Mouse (Mus musculus) kidney, postnatal 10 days (tissue): Measurements from ENCODE around the gene Krt32.
A peak's percentile ranks its signal among the peaks of the same experiment; 100 is the strongest.

Experiments
- DNase-seq: peaks from one replicate; pipeline ENCODE4 v3.0.0; 2021; ENCODE audit warnings: mixed read lengths

Gene Krt32

DNA sequence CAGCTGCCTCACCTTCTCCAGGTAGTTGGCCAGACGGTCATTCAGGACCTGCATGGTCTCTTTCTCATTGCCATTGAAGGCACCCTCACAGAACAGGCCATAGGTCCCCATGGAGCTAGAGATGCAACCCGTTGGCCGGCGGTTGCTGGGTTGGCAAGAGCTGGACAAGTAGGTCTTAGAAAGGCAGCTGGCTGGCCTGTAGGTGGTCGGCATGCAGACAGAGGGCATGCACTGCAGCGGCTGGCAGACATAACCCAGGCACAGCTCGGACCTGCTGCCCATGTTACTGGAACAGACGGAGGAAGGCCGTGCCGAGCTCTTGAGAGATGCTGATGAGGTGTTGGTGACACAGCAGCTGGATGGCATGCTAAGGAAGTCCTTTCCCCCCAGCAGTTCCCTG is at the start of gene Krt32:
TSS of gene Krt32 (minus strand) at position 366 of the 400 bp plus-strand sequence.
- no peak for DNase-seq

DNA sequence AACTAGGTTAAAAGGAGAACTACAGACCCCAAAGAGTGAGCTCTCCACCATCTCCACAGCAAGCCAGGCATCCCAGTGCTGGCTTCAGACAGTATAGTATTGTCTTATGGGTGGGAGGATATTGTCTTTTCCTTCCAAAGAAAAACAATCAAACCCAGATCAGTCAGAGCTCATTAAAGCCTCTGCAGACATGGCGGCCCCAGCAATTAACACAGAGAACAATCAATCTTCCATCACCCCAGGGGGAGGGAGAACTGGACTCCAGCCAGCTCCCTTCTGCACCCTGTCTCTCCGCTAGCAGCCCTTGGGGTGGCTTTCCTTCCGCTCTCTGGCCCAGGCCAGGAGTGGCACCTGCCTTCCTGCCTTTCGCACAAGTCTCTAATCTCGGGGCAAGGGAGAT is 49.7 kb upstream of the Krt32 start:
- peak; percentile 19 for DNase-seq

DNA sequence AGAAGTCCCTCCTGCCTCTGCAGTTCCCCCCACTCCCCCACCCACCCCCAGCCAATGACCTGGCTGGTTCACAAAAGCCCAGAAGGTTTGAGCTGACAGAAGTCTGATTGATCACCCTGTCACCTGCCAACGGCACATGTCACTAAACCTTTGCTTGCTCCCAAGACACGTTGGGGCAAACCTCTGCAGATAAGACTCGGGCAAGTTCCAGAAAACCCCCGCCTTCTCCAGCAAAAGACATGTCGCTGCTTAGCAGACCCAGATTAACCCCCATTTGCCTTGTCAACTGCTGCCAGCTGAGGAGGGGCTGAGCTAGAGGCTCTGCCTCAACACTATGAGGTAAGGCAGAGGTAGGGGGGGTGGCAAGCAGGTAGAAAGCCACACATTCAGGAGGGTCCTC is 48.5 kb upstream of the Krt32 start:
- no peak for DNase-seq

DNA sequence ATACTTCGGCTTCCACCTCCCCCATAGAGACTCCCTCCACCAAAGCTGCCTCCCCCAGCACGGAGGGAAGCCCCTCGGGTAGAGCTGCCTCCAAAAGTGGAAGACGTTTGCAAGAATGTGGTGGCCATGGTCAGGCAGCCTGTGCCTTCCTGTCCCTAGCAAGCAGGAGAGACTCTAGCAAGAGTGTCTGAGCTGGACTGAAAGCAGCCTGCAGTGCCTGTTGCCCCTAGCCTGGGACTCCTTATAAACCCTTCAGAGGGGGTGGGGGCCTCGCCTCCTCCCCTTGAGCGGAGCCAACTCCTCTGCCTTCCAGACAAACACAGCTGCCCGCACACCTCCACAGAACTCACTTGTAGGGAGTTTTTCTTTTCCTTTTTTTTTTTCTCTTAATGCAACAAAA is 47.7 kb upstream of the Krt32 start, which contains the start of gene Krt15:
TSS of gene Krt15 (minus strand) at position 198 of the 400 bp plus-strand sequence.
- no peak for DNase-seq

DNA sequence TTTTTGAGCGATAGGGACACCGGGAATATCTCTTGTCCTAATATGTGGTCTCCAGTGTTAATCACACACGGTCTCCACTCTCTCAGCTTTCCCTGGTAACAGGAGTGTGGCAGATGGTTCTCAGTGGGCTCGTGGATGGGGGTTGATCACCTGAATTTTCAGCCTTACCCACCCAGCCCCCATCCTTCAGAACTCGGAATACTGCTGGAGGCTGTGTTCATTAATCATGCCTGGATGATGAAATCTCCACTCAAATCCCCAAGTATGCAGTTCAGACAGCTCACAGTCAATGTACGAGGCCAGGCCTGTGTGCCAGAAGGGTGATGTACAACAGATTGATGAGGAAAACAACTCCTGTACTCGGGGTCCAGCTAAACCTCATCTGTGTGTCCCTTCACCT is 36.9 kb upstream of the Krt32 start:
- DNase-seq, result no peak

DNA sequence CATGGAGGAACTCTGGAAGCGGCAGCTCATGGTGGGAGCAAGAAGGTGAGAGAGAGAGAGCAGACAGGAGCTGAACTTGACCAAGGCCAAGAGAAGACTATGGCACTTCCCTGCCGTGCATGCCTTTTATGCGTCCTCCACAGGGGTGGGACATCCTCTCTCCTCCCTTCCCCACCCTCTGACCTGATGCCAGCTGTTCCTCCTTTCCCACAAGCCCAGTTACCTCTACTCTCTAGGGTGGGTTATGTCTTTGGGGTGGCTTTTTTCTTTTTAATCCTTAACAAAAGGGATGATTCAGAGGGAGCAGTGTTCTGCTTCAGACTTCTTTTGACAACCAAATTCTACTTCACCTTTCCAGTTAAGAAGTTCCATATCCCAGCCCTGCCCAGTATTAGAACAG is 33.4 kb upstream of the Krt32 start, which contains the start of gene Krt13:
TSS of gene Krt13 (minus strand) at position 101 of the 400 bp plus-strand sequence.
- DNase-seq, result no peak

DNA sequence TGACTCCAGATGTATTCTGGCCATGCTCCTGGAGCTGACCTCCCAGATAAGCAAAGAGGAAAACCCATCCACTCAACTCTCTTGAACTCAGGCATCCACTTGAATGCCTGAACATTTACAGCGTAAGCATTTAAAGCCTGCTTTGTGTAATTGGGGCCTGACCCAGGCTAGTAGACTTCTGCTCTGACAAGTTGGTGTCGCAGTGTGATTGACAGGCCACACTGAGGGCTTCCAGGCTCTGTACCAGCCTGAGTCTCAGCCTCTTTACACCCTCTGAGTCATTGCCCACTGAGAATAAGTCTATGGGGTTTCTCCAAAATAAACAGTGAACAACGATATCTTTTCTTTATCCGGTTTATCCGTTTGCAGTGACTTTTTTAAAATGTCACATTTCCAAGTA is 32.3 kb upstream of the Krt32 start:
- DNase-seq, result no peak

DNA sequence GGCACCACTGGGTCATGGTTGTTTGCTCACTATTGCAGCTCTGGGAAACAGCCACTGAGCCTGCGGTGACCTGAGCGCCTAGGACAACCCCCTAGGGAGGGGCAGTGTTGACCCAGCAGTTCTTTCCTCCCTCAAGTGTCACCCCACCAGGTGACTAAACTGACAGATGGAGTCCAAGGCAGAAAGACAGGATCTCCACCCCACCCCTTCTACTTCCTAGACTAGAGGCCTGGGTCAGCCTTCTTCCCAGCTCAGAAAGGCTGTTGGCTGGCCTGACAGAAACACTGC is 25.7 kb upstream of the Krt32 start:
- no peak for DNase-seq

DNA sequence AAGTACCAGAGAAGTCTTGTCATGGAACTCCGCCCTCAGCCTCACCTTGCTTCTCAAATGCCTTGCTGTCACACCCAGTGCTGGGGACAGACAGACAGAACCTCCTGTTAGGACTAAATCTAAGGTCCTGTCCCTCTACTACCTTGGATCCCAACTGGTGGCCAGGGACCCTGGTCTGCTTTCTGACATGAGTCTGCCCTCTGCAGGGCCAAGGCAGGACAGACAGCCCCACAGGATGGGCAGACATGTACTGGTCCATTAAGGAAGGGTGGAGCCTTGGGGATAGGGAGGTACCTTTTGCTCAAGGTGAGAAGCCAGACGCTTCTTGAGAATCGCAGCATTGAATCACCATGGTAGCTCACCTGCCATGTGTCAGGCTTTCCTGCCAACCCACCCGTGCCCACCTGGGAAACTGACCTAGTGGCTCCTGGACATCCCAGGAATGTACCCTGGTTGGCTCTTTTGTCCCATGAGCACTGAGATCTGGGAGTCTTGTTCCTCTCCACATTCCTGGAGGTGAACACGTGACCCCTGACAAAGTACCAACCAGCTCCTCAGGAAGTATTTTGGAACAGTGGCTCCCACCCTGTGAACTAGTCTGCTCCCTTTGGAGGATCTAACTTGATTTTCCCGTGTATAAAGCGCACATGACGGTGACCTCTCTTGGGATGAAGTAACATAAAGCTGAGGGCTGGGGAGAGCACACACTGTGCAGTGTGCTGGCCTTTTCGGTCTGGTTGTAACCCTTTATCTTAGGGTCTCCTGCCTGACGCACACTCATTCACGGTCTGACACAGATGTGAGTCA is 25.1 kb upstream of the Krt32 start:
- DNase-seq, result no peak

DNA sequence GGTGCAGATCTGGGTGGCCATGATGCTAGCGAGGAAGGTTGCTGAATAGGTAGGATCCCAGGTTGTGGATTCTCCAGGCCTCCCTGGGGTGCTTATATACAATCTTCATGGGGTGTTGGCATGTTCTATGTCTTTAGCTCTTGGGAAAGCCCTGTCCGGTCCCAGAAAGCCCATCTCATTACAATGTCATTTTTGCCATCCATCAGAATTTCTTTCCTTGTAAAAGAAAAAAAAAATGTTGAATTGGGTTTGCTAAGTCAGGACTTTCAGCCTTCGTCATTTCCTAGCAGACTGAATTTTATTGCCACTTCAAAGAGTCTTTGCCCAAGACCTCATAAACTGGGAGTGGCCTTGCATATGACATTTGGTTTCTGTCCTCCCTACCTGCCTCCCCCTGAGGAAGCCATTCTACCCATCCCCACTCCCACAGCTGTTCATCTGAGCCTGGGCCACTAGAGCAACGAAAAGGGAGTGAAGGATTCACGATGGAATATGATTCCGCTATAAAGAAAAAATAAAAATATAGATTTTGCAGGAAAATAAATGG is 17.6 kb upstream of the Krt32 start, which contains the start of gene Krt36:
TSS of gene Krt36 (minus strand) at position 51 of the 547 bp plus-strand sequence.
- DNase-seq, result no peak

DNA sequence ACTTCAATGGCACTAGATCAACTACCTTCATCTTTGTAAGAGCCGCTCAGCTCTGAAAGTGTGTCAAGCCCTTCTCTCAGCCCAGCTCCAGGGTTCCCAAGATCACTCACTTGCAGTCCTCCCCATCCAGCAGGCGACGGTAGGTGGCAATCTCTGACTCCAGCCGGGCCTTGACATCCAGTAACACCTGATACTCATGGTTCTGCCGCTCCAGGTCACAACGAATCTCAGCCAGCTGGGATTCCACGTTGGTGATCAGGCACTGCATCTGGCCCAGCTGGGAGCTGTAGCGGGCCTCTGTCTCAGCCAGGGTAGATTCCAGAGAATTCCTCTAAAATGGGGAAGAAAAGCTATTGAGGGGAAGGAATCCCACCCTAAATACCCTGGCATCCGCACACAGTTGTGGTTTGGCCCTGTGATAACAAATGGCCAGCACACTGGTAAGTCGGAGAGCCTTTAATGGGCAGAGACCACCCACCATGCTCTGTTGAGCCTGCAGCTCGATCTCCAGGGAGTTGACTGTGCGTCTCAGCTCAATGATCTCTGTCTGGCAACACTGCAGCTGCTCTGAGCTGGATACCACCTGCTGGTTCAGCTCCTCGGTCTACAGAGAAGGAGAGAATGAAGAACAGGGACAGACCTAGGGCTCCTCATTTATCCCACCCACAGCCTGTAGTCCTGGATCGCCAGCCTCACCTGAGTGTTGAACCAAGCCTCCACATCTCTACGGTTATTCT is 14.8 kb upstream of the Krt32 start:
- DNase-seq, result no peak

DNA sequence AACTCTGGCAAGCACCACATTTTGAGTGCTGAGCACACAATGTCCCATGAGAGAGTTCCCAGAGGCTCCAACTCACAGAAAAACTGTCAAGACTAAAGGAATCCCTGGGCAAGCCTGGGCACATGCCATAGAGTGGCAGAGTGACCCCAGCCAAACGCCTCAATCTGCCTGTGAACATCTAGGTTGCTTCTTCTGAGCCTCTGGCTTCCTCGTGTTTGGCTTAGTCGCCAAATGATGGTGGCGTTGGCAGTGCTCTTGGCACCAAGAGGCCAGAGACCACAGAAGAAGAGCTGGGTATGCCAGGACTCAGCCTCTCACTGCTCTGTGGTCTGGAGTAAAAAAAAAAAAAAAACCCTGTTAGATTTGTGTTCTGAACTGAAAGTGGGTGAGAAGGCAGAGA is 12.4 kb upstream of the Krt32 start:
- DNase-seq, result no peak

DNA sequence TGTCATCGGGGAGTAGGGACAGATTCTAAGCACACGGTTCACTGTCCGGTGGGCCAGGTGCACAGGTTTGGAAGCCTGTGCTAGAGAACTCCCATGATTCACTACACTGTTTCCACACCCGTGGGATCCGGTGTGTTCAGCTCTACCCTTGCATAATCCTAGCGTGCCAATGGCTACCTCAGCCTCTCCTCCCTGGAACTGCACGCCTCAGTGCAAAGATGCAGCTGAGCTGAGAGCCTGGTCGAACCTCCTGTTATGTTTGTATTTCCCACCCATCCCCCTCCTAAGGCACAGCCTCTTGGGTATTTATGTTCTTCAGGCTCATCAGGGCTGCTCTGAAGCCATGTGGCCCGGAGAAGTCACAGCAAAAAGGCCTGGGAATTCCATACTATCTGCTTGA is 9.8 kb upstream of the Krt32 start:
- DNase-seq, result no peak

DNA sequence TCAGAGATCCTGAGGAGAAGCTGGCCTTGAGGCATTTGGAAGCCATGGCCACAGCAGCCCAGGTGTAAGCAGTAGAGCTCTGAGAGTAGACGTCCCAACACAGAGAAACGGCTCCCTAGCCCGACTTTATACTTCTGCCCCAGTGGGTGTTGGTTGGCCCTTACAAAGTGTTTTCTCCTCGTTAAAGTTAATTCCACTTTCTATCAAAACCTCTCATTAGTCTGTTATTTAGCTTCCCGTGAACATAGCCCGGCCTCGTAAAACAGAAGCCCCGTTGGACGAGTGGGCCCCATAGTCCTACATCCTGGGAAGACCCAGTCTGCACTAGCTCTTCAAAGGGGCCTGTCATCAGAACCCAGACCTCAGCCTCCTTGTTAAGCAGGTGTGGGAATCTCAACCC is 8.1 kb upstream of the Krt32 start, which contains the start of gene Krt35:
TSS of gene Krt35 (minus strand) at position 101 of the 400 bp plus-strand sequence.
- no peak for DNase-seq

DNA sequence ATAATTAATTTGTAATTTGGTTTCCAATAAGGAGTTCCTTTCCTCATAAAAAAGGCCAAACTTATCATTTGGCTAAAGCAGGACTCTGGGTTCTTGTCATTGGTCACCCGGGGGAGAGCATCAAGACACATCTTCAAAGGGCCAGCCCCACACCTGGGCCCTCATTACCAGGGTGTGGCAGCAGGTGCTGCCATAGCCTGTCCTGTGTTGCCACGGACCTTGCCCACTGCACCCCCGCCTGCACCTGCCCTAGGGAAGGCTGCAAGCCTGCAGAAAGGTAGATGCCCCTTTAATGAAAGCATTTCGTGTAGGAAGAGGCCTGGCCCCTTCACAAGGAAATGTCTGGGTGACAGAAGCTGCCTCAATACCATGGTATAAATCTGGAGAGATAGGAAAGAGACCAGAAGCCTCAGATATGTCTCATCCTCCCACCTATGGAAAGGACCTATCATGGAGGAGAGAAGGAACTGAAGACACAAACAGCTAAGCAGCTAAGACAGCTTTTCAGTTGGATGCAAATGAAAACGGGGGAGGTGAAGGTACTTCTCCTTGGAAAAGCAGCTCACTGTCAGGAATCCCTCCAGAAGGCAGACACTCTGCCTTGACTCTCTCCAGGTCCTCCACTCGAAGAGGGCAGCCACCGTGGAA is 476 bp upstream of the Krt32 start:
- no peak for DNase-seq

DNA sequence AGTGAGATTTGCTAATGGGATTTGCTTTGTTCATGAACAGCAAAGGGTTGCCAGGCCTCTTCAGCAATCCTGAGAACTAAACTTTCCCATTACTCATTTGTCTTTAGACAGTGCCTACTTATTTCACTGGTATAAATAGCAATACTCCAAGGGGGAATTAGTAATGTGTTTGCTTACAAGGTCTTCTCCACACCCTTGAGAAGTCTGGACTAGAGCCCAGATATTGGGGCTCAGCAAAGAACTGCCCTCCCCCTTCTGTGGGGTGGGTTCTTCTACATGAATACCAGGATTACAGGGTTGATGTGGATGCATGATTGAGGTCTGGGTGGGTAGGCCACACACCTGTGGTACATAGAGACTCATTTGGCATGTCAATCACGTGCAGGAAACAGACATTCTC is 14.2 kb downstream of the Krt32 start:
- DNase-seq, result no peak

DNA sequence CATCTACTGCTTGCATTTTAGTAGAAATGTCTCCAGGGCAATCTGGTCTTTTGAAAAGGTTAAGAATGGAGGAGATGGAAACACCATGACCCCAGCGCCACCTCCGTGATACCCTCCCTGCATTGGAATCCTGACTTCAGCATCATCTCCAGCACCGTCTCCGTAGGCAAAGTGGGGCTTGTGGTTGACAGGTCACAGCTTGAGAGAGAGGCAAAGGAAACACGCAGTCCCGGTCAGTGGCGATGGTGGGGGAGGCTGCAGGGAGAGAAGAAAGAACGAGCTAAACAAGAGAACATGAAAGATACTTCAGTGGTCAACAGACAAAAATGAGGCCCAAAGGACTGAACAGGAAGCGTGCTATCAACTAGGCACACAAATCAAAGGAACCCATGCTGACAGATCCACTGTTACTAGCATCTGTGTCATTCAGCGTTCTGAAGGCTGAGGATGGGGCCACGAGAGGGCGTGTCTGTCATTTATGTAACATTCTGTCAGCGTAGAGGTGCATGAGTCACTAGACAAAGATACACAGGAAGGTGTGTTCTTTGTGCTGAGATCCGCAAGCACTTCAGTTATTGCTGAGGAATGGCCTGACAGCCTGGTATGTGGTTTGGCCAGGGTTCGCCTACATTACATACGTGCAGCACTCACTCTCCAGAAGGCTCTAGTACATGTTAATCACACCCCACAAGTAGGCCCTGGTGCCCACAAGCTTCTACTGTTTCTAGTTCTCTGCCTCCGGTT is 20.6 kb downstream of the Krt32 start:
- DNase-seq, result peak; percentile 13

DNA sequence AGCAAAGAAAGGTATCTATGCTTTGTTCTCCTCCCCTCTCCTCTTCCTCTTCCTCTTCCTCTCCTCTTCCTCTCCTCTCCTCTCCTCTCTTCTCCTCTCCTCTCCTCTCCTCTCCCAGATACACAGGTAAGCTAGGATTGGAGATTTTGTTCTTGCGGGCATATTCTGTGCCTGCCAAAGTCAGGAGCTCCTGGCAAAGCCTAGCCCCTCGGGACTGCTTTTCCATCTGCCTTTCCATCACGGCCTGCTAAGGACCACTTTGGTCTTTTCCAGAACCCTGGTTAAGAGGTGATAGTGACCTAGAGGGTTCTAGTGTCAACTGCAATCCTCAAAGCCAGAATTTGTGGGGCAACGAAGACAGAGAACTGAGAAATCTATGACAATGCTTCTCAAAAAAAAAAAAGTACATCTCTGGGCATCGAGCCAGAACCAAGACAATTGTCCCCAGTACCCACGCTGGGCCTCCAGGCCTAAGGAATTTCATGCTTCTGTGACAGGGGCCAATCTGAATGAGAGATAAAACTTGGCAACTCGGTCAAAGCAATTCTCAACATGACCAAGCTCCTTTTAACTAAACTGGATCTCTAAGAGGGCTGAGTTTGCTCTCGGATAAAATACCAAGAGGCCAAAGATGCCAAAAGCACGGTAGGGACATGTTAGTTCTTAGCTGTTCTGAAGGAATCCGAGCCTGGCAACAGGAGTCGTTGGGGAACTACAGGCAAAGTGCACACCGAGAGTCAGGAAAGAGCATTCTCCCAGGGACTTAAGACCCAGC is 21.6 kb downstream of the Krt32 start:
- DNase-seq, result no peak

DNA sequence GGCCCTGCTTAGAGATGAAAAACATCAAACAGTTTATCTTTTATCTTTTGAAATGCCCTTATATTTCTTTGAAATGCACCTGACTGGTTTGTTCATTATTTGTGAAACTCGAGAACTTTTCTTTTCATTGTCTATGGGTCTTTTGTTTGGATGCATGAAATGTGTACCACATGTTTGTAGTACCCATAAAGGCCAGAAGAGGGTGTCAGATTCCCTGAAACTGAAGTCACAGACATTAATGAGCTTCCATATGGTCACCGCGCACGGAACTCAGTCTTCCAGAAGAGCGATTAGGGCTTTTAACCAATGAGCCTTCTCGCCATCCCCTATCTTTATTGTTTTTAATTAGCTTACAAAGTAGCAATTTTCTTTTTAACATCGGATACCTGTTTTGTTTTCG is 29.2 kb downstream of the Krt32 start:
- no peak for DNase-seq

DNA sequence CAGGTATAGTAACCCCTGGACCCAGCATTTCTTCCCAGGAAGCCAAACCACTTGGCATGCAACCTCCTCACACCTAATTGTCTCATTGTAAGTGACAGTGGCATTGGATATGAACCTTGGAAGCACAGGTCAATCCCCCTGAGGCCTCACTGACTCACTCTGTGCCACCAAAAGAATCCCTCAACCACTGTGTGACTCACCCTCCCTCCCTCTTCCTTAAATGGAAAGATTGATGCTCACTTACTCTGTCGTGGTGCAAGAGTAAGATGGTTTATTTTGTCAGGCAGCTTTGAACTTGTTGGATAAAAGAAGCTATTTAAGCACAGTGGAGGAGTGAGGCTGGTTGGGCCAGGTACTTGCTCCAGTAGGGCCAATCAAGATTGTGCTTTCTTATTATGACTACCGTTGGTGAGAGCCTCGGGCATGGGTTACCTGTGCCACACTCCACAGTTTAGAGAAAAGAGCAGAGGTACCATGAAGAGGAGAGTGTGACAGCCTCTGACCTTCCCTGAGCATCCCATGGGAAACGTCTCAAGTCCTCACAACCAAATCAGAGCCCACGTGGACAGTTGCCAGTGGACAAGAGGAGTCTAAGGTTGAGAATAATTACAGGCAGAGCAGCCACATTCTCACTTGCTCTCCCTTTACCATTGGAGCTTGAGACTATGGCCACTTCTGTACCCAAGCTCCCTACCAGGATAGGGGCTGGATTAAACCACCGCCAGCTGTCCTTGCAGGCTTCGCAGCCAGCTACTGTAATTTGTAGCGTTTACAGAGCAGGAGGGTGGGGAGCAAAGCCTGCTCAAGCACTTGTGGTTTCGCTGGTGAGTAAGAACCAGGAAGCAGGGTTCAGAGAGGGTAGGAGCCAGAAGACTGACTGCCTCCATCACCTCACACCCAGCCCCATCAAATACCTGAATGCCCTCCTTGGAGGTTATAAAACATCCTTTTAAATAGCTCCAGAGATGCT is 32.1 kb downstream of the Krt32 start:
- no peak for DNase-seq

DNA sequence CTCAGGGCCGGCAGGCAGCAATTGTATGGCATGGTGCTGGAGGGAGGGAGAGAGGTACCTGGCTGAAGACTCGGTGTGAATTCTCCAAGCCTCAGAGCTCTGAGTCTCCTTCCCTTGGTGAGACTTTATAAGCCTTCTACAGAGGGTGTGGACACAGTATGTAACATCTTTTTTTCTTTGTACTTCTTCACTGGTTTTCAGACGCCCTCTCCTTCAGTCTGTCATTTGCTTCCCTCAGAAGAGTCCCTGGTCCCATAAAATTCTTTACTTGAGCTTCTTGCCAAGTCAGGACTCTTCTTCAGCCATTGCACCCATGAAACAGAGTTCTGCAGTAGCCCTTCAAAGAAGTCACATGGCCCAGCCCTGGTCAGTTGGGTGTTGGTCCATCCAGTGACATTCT is 37.6 kb downstream of the Krt32 start, which contains the start of gene Krt31:
TSS of gene Krt31 (minus strand) at position 101 of the 400 bp plus-strand sequence.
- no peak for DNase-seq
